Mouse (Mus musculus) embryo, embryonic 11.5 days (tissue): Measurements from ENCODE around the gene Recql.
"Not testable (repeated sequence)": the region's sequence is repeated elsewhere in the genome, so short reads cannot be mapped to it uniquely, and the experiment has no call there.

Source experiments
- DNase-seq: peaks from one replicate; pipeline ENCODE4 v3.0.0-alpha.2; 2012; ENCODE audit warnings: low read depth, low spot score

Gene Recql

GRCm38 (mm10) chr6:142365742-142366472, 21.0 kb downstream of the Recql start:
- DNase-seq: no peak

- no peak for DNase-seq
Measured at GRCm38 (mm10) chr6:142363019-142363576, 23.8 kb downstream of the Recql start.

GRCm38 (mm10) chr6:142362036-142362435, 24.9 kb downstream of the Recql start:
- DNase-seq: no peak

GRCm38 (mm10) chr6:142357106-142357505, 29.8 kb downstream of the Recql start:
- DNase-seq: no peak

GRCm38 (mm10) chr6:142352099-142352498, 34.8 kb downstream of the Recql start:
- DNase-seq: not testable (repeated sequence)

GRCm38 (mm10) chr6:142347431-142348385, 39.2 kb downstream of the Recql start:
- DNase-seq: no peak

- DNase-seq: no peak
Measured at GRCm38 (mm10) chr6:142346181-142347110, 40.4 kb downstream of the Recql start.

- peak; percentile 82 for DNase-seq
Measured at GRCm38 (mm10) chr6:142345440-142346038, 41.3 kb downstream of the Recql start, which contains the start of gene Pyroxd1. Gene Pyroxd1, plus strand, starts transcription at chr6:142345654.

GRCm38 (mm10) chr6:142343561-142343960, 43.3 kb downstream of the Recql start:
- peak; percentile 31 for DNase-seq

- DNase-seq: no peak
Measured at GRCm38 (mm10) chr6:142339576-142339975, 47.3 kb downstream of the Recql start.

- no peak for DNase-seq
Measured at GRCm38 (mm10) chr6:142338961-142339360, 47.9 kb downstream of the Recql start.

GRCm38 (mm10) chr6:142329201-142329600, 57.7 kb downstream of the Recql start:
- DNase-seq: no peak

- no peak for DNase-seq
Measured at GRCm38 (mm10) chr6:142326598-142326997, 60.3 kb downstream of the Recql start.

GRCm38 (mm10) chr6:142322881-142323280, 64.0 kb downstream of the Recql start, which contains the start of gene Slco1a5:
Gene Slco1a5, minus strand, starts transcription at chr6:142322981.
- no peak for DNase-seq

- DNase-seq: no peak
Measured at GRCm38 (mm10) chr6:142317106-142317505, 69.8 kb downstream of the Recql start.

GRCm38 (mm10) chr6:142314285-142314684, 72.6 kb downstream of the Recql start:
- DNase-seq: no peak

GRCm38 (mm10) chr6:142305076-142305475, 81.8 kb downstream of the Recql start:
- DNase-seq: no peak
